ENCODE assay signal across 12 mouse cellular contexts in genomic region chrX:102019471-102020240, GRCm38 (mm10). TPM values are rescaled to one million over a fixed set of nuclear protein-coding genes. Genes with fewer than 3 reads are reported as not detected.
DNase-seq lines count a peak whose midpoint lies in the region; ATAC-seq and TF ChIP-seq lines count a peak whose summit lies in the region.
"Had no signal": no experiment of that assay in that cellular context is flagged by ENCODE, and none has a peak within 500 bp of the region (broad histone marks: within the 10 kb centered on the region; RNA-seq: fewer than 3 reads in every experiment).

No protein-coding gene starts in this region.

- TF ChIP-seq POLR2A in cerebellum, adult 2 months (IDR thresholded peaks at IDR 0.05; ENCODE audit: borderline replicate concordance, insufficient read depth, low read length), result no peak
- no peak for TF ChIP-seq POLR2A in thymus, adult 2 months (IDR thresholded peaks at IDR 0.05; ENCODE audit: control insufficient read depth, extremely low read depth, insufficient read depth, low read length, poor library complexity)

- no peak for ATAC-seq in heart, embryonic 14.5 days (ENCODE audit: insufficient number of reproducible peaks, insufficient read depth, low FRiP score, low read depth)
- ATAC-seq in limb, embryonic 11.5 days (ENCODE audit: insufficient number of reproducible peaks, low FRiP score, low TSS enrichment, low read depth), result no peak
- ATAC-seq in heart, postnatal 0 days (ENCODE audit: insufficient read depth, low read depth), result no peak
- ATAC-seq: activated CD4-positive, CD25-positive, alpha-beta regulatory T cell, adult 4 months; CD4-positive, CD25-positive, alpha-beta regulatory T cell, adult 4 months; hindbrain, embryonic 16.5 days had no signal

- peak overlapping the region in 1 of 2 experiments; percentile 4; a peak in 1 of 4 replicates for H3K4me3 ChIP-seq in heart, embryonic 14.5 days (ENCODE audit: control insufficient read depth in 1 of 2, insufficient read depth in 1 of 2, low read depth in 1 of 2, low read length in 2 of 2)
- H3K4me3 ChIP-seq in limb, embryonic 11.5 days (ENCODE audit: low read depth, low read length), result no peak overlapping the region
- no peak overlapping the region for H3K4me3 ChIP-seq in limb, embryonic 10.5 days
- no peak overlapping the region for H3K4me3 ChIP-seq in cerebellum, adult 2 months (replicated peaks; ENCODE audit: insufficient read depth, low read depth, low read length)
- H3K4me3 ChIP-seq in heart, postnatal 0 days (ENCODE audit: low read depth, low read length), result 0 out of 2 replicates have a peak overlapping the region, but pooled peaks have one; percentile 1
- H3K4me3 ChIP-seq in thymus, adult 2 months (ENCODE audit: control insufficient read depth, insufficient read depth, low read length), result no peak overlapping the region

- DNase-seq in heart, postnatal 4 days, result no peak
- DNase-seq in limb, embryonic 11.5 days (ENCODE audit: low spot score), result no peak
- no peak for DNase-seq in limb, embryonic 10.5 days (ENCODE audit: low spot score)
- DNase-seq in cerebellum, adult 2 months, result peak; percentile 52 to 69
- no peak for DNase-seq in heart, postnatal 0 days (ENCODE audit: low spot score)
- no peak for DNase-seq in thymus, adult 2 months
- no peak for DNase-seq in urinary bladder, postnatal 4 days (ENCODE audit: low spot score in 2 of 2)
- DNase-seq: right cerebral cortex, postnatal 25 days had no signal

- 52% methylated on average over 7 of the region's 7 CpGs for WGBS in heart, embryonic 14.5 days
- WGBS in limb, embryonic 11.5 days, result 77% methylated on average over 7 of the region's 7 CpGs
- 76% methylated on average over 7 of the region's 7 CpGs for WGBS in limb, embryonic 10.5 days
- 15% methylated on average over 7 of the region's 7 CpGs for WGBS in cerebellum, adult 2 months
- WGBS in heart, postnatal 0 days, result 52% methylated on average over 7 of the region's 7 CpGs
- 94% methylated on average over 7 of the region's 7 CpGs for WGBS in thymus, adult 2 months

- H3K4me1 ChIP-seq in heart, embryonic 14.5 days (ENCODE audit: control insufficient read depth in 2 of 2, insufficient read depth in 2 of 2, low read length in 2 of 2), result peaks cover 32 to 33% of the 10 kb centered on the region in 2 experiments
- no peaks in the 10 kb centered on the region for H3K4me1 ChIP-seq in limb, embryonic 11.5 days (ENCODE audit: control insufficient read depth, insufficient read depth, low read length)
- peaks cover 20% of the 10 kb centered on the region for H3K4me1 ChIP-seq in limb, embryonic 10.5 days
- H3K4me1 ChIP-seq in cerebellum, adult 2 months (ENCODE audit: control insufficient read depth, insufficient read depth, low read length), result peaks cover 30% of the 10 kb centered on the region
- H3K4me1 ChIP-seq in heart, postnatal 0 days (ENCODE audit: control insufficient read depth, insufficient read depth), result peaks cover 4% of the 10 kb centered on the region; the same call in 1 of the 2 replicates
- H3K4me1 ChIP-seq in thymus, adult 2 months (replicated peaks; ENCODE audit: control insufficient read depth, insufficient read depth, low read length), result no peaks in the 10 kb centered on the region

- H3K4me2 ChIP-seq in heart, embryonic 14.5 days (ENCODE audit: low read length), result peak overlapping the region; percentile 48
- H3K4me2 ChIP-seq in limb, embryonic 11.5 days (ENCODE audit: low read depth, severe bottlenecking), result no peak overlapping the region
- H3K4me2 ChIP-seq in heart, postnatal 0 days (ENCODE audit: low read depth, low read length), result peak overlapping the region; percentile 41

- peak overlapping the region; percentile 80 to 90 for H3K27ac ChIP-seq in heart, embryonic 14.5 days (replicated peaks in 1 of 2; ENCODE audit: control insufficient read depth in 1 of 2, insufficient read depth in 1 of 2, low read depth in 2 of 2, low read length in 2 of 2)
- H3K27ac ChIP-seq in limb, embryonic 11.5 days (replicated peaks; ENCODE audit: low read depth, low read length), result 0 out of 2 replicates have a peak overlapping the region, but pooled peaks have one; percentile 21
- no peak overlapping the region for H3K27ac ChIP-seq in limb, embryonic 10.5 days
- H3K27ac ChIP-seq in cerebellum, adult 2 months (ENCODE audit: insufficient read depth, low read length), result no peak overlapping the region
- peak overlapping the region; percentile 77 for H3K27ac ChIP-seq in heart, postnatal 0 days (ENCODE audit: low read depth)
- H3K27ac ChIP-seq in thymus, adult 2 months (ENCODE audit: control insufficient read depth, insufficient read depth, low read length), result no peak overlapping the region

- no peaks in the 10 kb centered on the region for H3K36me3 ChIP-seq in heart, embryonic 14.5 days (ENCODE audit: control insufficient read depth, insufficient read depth, low read length)
- H3K36me3 ChIP-seq in limb, embryonic 11.5 days (ENCODE audit: control insufficient read depth, insufficient read depth, low read length), result no peaks in the 10 kb centered on the region
- H3K36me3 ChIP-seq in limb, embryonic 10.5 days, result no peaks in the 10 kb centered on the region
- no peaks in the 10 kb centered on the region for H3K36me3 ChIP-seq in heart, postnatal 0 days (replicated peaks; ENCODE audit: control insufficient read depth, insufficient read depth, low read length)
- no peaks in the 10 kb centered on the region for H3K36me3 ChIP-seq in thymus, adult 2 months (ENCODE audit: control insufficient read depth, insufficient read depth, low read length)

- H3K27me3 ChIP-seq in heart, embryonic 14.5 days (ENCODE audit: control insufficient read depth, insufficient read depth, low read length), result no peaks in the 10 kb centered on the region
- peaks cover 12% of the 10 kb centered on the region; the same call in 1 of the 2 replicates for H3K27me3 ChIP-seq in limb, embryonic 11.5 days (ENCODE audit: control insufficient read depth, insufficient read depth, low read length)
- peaks cover 96% of the 10 kb centered on the region for H3K27me3 ChIP-seq in limb, embryonic 10.5 days (ENCODE audit: low read depth, poor library complexity, severe bottlenecking)
- no peaks in the 10 kb centered on the region for H3K27me3 ChIP-seq in cerebellum, adult 2 months (ENCODE audit: control insufficient read depth, insufficient read depth, low read length)
- H3K27me3 ChIP-seq in heart, postnatal 0 days (ENCODE audit: control insufficient read depth, insufficient read depth, low read length), result no peaks in the 10 kb centered on the region
- H3K27me3 ChIP-seq in thymus, adult 2 months (ENCODE audit: control insufficient read depth, insufficient read depth, low read length), result no peaks in the 10 kb centered on the region

- H3K9ac ChIP-seq in heart, embryonic 14.5 days (ENCODE audit: low read length), result 0 out of 2 replicates have a peak overlapping the region, but pooled peaks have one; percentile 30
- H3K9ac ChIP-seq in limb, embryonic 11.5 days (ENCODE audit: low read length), result no peak overlapping the region
- H3K9ac ChIP-seq in heart, postnatal 0 days (replicated peaks; ENCODE audit: low read depth, low read length), result no peak overlapping the region

- no peaks in the 10 kb centered on the region for H3K9me3 ChIP-seq in heart, embryonic 14.5 days (ENCODE audit: control insufficient read depth, low read length)
- no peaks in the 10 kb centered on the region for H3K9me3 ChIP-seq in limb, embryonic 11.5 days (ENCODE audit: control insufficient read depth, low read length)
- H3K9me3 ChIP-seq in limb, embryonic 10.5 days (replicated peaks), result no peaks in the 10 kb centered on the region
- no peaks in the 10 kb centered on the region for H3K9me3 ChIP-seq in heart, postnatal 0 days (replicated peaks; ENCODE audit: control insufficient read depth, low read length)

- no peak for TF ChIP-seq CTCF in cerebellum, adult 2 months (IDR thresholded peaks at IDR 0.05; ENCODE audit: borderline replicate concordance, insufficient read depth, low read depth, low read length)
- TF ChIP-seq CTCF in heart, postnatal 0 days (IDR thresholded peaks at IDR 0.05; ENCODE audit: low read depth), result no peak
- no peak for TF ChIP-seq CTCF in thymus, adult 2 months (IDR thresholded peaks at IDR 0.05; ENCODE audit: borderline replicate concordance, control insufficient read depth, extremely low read depth, insufficient read depth, low read length, poor library complexity)

- TF ChIP-seq EP300 in heart, postnatal 0 days (IDR thresholded peaks at IDR 0.05; ENCODE audit: low read depth), result no peak

RNA-seq across cellular contexts. Expression of gene Rtl5, which starts 51.4 kb away (rescaled TPM):
- 0.53 and 0.55 TPM in 2 replicates for polyA plus RNA-seq in heart, embryonic 14.5 days (2014; fragmentation: Nextera tagmentation; extraction: Ambion mirVana)
- total RNA-seq in heart, postnatal 4 days (2021), result 1 to 10 TPM; 3.9 to 4.2 TPM
- 1.6 and 4.0 TPM in 2 replicates for polyA plus RNA-seq in limb, embryonic 11.5 days (2014; fragmentation: Nextera tagmentation; extraction: Ambion mirVana)
- polyA plus RNA-seq in limb, embryonic 10.5 days (2016; fragmentation: Nextera tagmentation; extraction: Ambion mirVana), result 1.5 and 2.9 TPM in 2 replicates
- polyA plus RNA-seq in cerebellum, adult 2 months (2012; rRNA removed), result 14.7 and 16.1 TPM in 2 replicates
- total RNA-seq in heart, postnatal 0 days (2014; rRNA removed; ENCODE audit: low replicate concordance), result 0.04 and 3.3 TPM in 2 replicates
- polyA plus RNA-seq in heart, postnatal 0 days (2015; fragmentation: Nextera tagmentation; extraction: Ambion mirVana), result 0.59 and 0.81 TPM in 2 replicates
- polyA plus RNA-seq in thymus, adult 2 months (2012; rRNA removed), result 2.7 and 4.0 TPM in 2 replicates

Comparison
In these comparisons a context has a peak if more than half of its experiments do, and no peak if none do; other contexts are left out.
1. H3K27ac ChIP-seq: peak in heart, embryonic 14.5 days (2 of 2), limb, embryonic 11.5 days (single experiment) and heart, postnatal 0 days (single experiment); none in limb, embryonic 10.5 days (single experiment), cerebellum, adult 2 months (single experiment) and thymus, adult 2 months (single experiment).
2. DNase-seq: peak in cerebellum, adult 2 months (2 of 2); none in heart, postnatal 4 days (single experiment), limb, embryonic 11.5 days (single experiment), limb, embryonic 10.5 days (single experiment), heart, postnatal 0 days (single experiment), thymus, adult 2 months (single experiment) and urinary bladder, postnatal 4 days (0 of 2).